Mouse (Mus musculus): ENCODE results near the gene Olfr263. TPM values are rescaled to one million over a fixed set of nuclear protein-coding genes. Genes with fewer than 3 reads are reported as not detected.
A peak's percentile ranks its signal among the peaks of the same experiment; 100 is the strongest.

Gene Olfr263
- total RNA-seq, 2 experiments from 2014 or later, result not detected

- peak; percentile 36 to 54 for DNase-seq (ENCODE audit: low spot score in 2 of 2)
- intact Hi-C loops (cut with DNase I), result loop anchor here (2.0 to 10.0 kb wide), 4 partner anchors 89 to 856 kb away; no protein-coding TSS in a partner anchor
Observed at GRCm38 (mm10) chr13:21168371-21169011, 39.1 kb downstream of the Olfr263 start.

DNA sequence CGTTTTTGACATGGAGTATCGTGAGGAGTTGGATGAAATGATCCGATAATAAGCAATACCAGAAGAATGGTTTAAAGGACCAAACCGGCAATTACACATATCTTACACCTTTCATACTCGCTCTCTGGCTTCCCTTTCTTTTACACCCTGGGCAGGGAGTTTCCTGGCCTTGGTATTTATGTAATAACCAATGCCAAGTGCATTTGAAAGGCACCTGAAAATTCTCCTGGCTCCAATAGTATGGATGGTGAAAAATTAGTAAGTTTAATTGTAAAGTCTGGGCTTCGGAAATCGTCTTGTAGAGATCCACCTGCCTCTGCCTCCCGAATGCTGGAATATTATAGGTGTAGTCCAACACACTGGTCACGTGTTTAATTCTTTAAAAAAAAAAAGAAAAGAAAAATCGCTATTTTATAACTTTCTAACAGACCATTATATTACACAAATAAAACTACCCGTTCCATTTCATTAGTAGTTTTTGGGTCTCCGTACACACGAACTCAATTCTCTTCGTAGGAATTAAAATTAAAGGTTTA, 39.8 kb downstream of the Olfr263 start:
- intact Hi-C loops (cut with DNase I), result loop anchor here (2.0 to 10.0 kb wide), 4 partner anchors 88 to 856 kb away; no protein-coding TSS in a partner anchor
- peak in 1 of 2 experiments; percentile 36 for DNase-seq (ENCODE audit: low spot score in 2 of 2)

DNA sequence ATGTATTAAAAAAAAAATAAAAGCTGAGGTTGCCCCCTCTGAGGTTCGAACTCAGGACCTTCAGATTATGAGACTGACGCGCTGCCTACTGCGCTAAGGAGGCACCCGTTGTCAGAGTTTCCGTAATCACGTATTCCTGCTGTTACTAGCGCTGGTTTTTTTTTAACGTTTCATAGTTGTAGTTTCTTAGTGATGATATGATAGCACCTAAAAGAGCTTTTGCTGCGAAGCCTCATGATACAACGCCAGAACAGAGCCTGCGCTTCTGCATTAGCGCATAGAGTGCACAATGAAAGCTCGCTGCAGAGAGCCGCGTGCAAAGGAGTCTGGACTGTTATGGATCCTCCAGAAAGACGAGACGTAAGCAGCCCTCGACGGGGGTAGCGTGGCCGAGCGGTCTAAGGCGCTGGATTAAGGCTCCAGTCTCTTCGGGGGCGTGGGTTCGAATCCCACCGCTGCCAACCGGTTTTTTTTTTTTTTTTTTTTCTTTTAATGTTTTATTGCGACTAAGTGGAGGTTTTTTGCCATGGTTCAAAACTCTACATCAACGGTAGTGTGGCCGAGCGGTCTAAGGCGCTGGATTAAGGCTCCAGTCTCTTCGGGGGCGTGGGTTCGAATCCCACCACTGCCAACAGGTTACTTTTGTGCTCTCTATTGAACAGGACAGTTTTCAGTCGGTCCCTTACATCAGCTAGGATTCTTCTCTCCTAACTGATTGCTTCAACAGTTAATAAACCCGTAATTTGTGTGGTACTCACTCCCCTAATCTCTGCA, 40.4 kb downstream of the Olfr263 start:
- DNase-seq (ENCODE audit: low spot score in 2 of 2), result peak; percentile 83 to 86

DNA sequence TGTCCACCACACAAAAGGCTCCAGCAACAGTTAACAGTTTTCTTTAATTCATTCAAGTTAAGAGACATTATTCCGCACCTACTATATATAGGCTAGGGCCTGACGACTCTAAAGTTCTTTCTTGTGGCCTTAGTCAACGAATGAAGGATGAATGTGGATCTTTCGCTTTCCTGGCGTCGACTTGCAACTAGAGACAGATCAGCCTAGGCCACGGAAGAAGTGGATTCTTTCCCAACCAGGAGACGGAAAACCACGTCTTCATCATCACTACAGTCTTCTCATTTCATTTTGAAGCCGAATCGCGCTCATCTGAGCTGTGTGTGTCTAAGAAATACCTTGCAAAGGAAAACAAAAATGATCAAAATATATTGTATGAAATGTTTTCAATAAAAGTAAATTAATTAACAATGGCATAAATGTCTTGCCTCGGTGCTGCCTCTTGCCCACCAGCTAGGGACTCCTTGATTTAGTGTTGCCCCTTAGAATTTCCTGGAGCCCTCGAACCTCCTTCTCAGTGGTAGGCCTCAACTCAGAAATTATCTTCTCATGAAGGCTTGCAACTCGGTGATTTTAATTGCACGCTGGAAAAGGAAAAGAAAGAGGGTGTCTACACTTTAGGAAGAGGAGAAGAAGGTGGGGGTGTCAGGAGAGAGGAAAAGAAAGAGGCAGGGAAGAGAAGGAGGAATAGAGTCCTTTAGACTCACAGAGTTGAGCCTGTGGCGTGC, 41.2 kb downstream of the Olfr263 start:
- no peak for DNase-seq (ENCODE audit: low spot score in 2 of 2)
- intact Hi-C loops (cut with DNase I), result no loop called here

More for the DNA sequence above, 40.4 kb downstream of the Olfr263 start:
- intact Hi-C loops (cut with DNase I), result loop anchor here (2.0 to 10.0 kb wide), 4 partner anchors 87 to 855 kb away; no protein-coding TSS in a partner anchor

GRCm38 (mm10) chr13:21171156-21171530, 41.7 kb downstream of the Olfr263 start:
- intact Hi-C loops (cut with DNase I), result no loop called here
- peak in 1 of 2 experiments; percentile 16 for DNase-seq (ENCODE audit: low spot score in 2 of 2)

DNA sequence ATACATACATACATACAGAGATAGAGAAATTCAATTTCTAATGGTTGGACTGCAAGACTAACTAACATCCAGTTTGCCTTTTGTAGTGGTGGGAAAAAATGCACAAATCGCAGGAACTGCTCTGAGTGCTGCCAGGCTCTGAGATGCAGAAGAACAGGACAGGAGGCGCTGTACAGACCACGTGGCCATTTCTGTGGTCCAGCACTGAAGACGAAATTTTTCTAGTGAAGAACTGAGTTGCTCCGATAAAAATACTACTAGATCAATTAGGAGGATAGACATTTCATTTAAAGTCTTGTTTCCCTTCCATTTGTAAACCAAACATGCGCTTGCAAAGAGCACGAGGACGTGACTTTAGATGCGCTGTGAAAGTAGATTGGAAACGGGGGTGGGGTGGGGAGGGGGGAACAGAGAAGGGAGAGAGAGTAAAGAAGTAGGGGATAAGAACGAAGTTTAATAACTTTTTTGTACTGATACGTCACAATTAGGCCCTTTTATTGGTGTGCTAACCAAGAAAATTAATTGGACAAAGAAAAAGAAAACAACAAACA, 42.2 kb downstream of the Olfr263 start:
- intact Hi-C loops (cut with DNase I), result loop anchor here (2.0 kb wide), 1 partner anchor 29 kb away; no protein-coding TSS in a partner anchor
- DNase-seq (ENCODE audit: low spot score in 2 of 2), result peak; percentile 52 to 68

GRCm38 (mm10) chr13:21172241-21173027, 43.0 kb downstream of the Olfr263 start:
- peak; percentile 68 to 81 for DNase-seq (ENCODE audit: low spot score in 2 of 2)
- intact Hi-C loops (cut with DNase I), result loop anchor here (2.0 kb wide), 1 partner anchor 28 kb away; no protein-coding TSS in a partner anchor

- peak; percentile 73 to 81 for DNase-seq (ENCODE audit: low spot score in 2 of 2)
- intact Hi-C loops (cut with DNase I), result loop anchor here (2.0 kb wide), 1 partner anchor 28 kb away; no protein-coding TSS in a partner anchor
Observed at GRCm38 (mm10) chr13:21173072-21173471, 43.6 kb downstream of the Olfr263 start.

DNA sequence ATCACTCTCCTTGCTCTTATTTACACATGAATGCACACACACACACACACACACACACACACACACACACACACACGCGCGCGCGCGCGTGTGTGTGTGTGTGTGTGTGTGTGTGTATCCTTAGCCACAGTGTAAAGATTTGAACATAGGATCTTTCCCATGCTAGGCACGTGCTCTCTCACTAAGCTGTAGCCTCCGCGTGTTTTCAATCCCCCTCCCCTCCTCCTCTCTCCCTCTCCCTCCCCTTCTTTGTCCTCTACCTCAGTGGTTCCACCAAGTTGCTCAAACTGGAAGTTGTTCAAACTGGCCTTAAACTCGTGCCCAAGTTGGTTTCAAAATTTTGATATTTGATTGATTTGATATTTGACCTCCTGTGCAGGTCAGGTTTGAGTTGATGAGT, 47.3 kb downstream of the Olfr263 start:
- intact Hi-C loops (cut with DNase I), result no loop called here
- no peak for DNase-seq (ENCODE audit: low spot score in 2 of 2)

DNA sequence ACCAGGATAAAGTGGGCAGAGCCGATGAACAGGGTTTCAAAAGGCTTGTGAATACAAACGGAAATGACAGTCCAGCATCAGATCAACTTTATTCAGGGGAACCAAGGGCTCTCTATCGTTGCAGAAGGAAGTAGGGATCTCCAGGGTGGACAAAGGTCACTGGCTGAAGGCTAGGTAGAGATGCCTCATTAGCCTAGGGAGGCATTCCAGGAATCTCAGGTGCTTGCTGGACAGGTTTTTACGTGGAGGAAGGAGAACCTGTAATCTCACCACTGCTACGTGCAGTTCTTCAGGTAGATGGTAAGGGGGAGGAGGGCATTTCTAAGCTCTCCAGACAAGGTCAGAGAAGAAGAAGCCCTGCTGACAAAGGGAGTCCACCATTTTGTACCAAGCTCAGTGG, 48.2 kb downstream of the Olfr263 start:
- no peak for DNase-seq (ENCODE audit: low spot score in 2 of 2)
- intact Hi-C loops (cut with DNase I), result no loop called here

DNA sequence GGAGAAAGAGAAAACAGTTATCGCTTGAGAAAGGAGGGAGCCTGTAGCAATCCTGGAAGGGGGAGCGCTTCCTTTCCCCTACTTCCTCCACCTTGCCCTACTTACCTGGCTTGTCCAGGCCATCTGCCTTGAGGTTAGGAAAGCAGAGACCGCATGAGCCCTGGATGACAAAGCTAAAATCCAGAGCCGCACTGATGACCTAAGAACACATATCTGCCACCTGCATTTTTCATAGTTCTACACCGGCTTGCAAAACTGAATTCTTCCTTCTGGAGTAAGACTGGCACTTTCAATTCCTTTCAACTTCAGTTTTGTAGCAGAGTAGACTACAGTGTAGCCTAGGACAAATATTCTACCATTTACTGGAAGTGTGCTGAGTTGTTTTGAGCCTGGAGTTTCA, 48.9 kb downstream of the Olfr263 start:
- no peak for DNase-seq (ENCODE audit: low spot score in 2 of 2)
- intact Hi-C loops (cut with DNase I), result no loop called here

- DNase-seq (ENCODE audit: low spot score in 2 of 2), result no peak
- intact Hi-C loops (cut with DNase I), result no loop called here
Observed at GRCm38 (mm10) chr13:21179367-21179723, 49.9 kb downstream of the Olfr263 start, which contains the start of gene Trim27. Gene Trim27, plus strand, starts transcription at chr13:21179445.

DNA sequence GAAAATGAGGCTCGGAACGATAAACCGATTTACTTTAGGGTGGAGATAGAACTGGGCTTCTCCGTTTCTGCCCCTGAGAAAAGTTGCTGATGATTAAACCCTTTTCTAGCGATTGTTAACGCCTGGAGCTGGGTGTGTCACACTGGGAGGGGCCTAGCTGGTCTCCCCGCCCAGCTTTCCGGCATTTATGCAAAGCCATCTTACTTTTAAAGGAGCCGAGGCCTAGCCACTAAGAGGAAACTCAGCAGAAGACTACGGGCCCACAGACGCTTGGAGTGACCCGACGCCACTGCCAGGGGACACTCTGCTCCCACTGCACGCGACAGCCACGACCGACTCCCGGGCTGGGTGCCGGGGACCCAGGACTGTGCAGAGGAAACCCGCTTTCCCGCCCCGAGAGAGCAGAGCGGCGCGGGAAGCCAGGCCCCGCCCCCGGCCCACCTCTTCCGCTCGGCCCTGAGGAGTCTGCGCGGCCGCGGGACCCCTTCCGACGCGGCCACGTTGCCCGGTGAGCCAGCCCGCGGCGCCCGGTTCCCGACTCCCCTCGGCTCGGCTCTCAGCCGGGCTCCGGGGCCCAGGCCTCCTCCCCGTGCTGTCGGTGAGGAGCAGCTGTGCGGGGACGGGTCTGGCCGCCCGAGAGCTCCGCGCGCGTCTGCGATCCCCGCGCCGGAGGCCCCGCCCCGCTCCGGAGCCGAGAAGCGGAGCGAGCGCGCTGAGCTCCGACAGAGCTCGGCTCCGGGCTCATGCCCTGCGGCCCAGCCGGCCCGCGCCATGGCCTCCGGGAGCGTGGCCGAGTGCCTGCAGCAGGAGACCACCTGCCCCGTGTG, 50.5 kb downstream of the Olfr263 start:
- DNase-seq (ENCODE audit: low spot score in 2 of 2), result peak; percentile 92 to 94
- intact Hi-C loops (cut with DNase I), result loop anchor here (5.0 kb wide), 1 partner anchor 532 kb away; no protein-coding TSS in a partner anchor

- peak; percentile 43 to 47 for DNase-seq (ENCODE audit: low spot score in 2 of 2)
- intact Hi-C loops (cut with DNase I), result loop anchor here (5.0 kb wide), 1 partner anchor 531 kb away; no protein-coding TSS in a partner anchor
Observed at GRCm38 (mm10) chr13:21180551-21181530, 51.4 kb downstream of the Olfr263 start.

- no peak for DNase-seq (ENCODE audit: low spot score in 2 of 2)
- intact Hi-C loops (cut with DNase I), result loop anchor here (5.0 kb wide), 1 partner anchor 530 kb away; no protein-coding TSS in a partner anchor
Observed at GRCm38 (mm10) chr13:21181996-21182395, 52.6 kb downstream of the Olfr263 start.

GRCm38 (mm10) chr13:21183066-21183465, 53.6 kb downstream of the Olfr263 start:
- intact Hi-C loops (cut with DNase I), result loop anchor here (5.0 kb wide), 1 partner anchor 529 kb away; no protein-coding TSS in a partner anchor
- no peak for DNase-seq (ENCODE audit: low spot score in 2 of 2)
